Mouse (Mus musculus) cerebellum, postnatal 25 days (tissue): ENCODE measurements at regions not wholly inside any gene's neighbourhood (a gene's known extent, or its start where the extent isn't known, plus 50 kb on each side); places are given as distances from the start of the nearest gene placed in this dataset.

Source experiments
- DNase-seq, 2 experiments: peaks; one replicate each; pipeline ENCODE4 v3.0.0; 2021; ENCODE audit warnings: mixed read lengths in 2 of 2

GRCm38 (mm10) chr12:70720178-70720894, 105.0 kb upstream of the Frmd6 start:
- DNase-seq = no peak

GRCm38 (mm10) chr12:70725326-70725725, 100.0 kb upstream of the Frmd6 start:
- DNase-seq = no peak

GRCm38 (mm10) chr12:70727496-70728259, 97.6 kb upstream of the Frmd6 start:
- DNase-seq = no peak

GRCm38 (mm10) chr12:70728407-70728806, 96.9 kb upstream of the Frmd6 start:
- no peak for DNase-seq

- DNase-seq = no peak
Observed at GRCm38 (mm10) chr12:70729961-70730360, 95.4 kb upstream of the Frmd6 start.

GRCm38 (mm10) chr12:70731498-70731897, 93.8 kb upstream of the Frmd6 start:
- DNase-seq = no peak

GRCm38 (mm10) chr12:70732591-70732990, 92.7 kb upstream of the Frmd6 start:
- no peak for DNase-seq

GRCm38 (mm10) chr12:70738554-70738953, 86.8 kb upstream of the Frmd6 start:
- no peak for DNase-seq

GRCm38 (mm10) chr12:70739316-70739715, 86.0 kb upstream of the Frmd6 start:
- no peak for DNase-seq

- DNase-seq = no peak
Observed at GRCm38 (mm10) chr12:70739766-70740165, 85.5 kb upstream of the Frmd6 start.

- no peak for DNase-seq
Observed at GRCm38 (mm10) chr12:70742836-70743235, 82.5 kb upstream of the Frmd6 start.

- DNase-seq = no peak
Observed at GRCm38 (mm10) chr12:70745681-70746080, 79.6 kb upstream of the Frmd6 start.

- no peak for DNase-seq
Observed at GRCm38 (mm10) chr12:70749651-70750050, 75.7 kb upstream of the Frmd6 start.

- no peak for DNase-seq
Observed at GRCm38 (mm10) chr12:70750651-70751578, 74.4 kb upstream of the Frmd6 start.

GRCm38 (mm10) chr12:70752266-70752910, 72.9 kb upstream of the Frmd6 start:
- no peak for DNase-seq

- no peak for DNase-seq
Observed at GRCm38 (mm10) chr12:70752911-70753290, 72.4 kb upstream of the Frmd6 start.

- DNase-seq = no peak
Observed at GRCm38 (mm10) chr12:70753458-70753857, 71.9 kb upstream of the Frmd6 start.

- no peak for DNase-seq
Observed at GRCm38 (mm10) chr12:70758080-70758479, 67.2 kb upstream of the Frmd6 start.

- DNase-seq = no peak
Observed at GRCm38 (mm10) chr12:70763542-70763941, 61.8 kb upstream of the Frmd6 start.

GRCm38 (mm10) chr12:70766319-70766718, 59.0 kb upstream of the Frmd6 start:
- no peak for DNase-seq

- DNase-seq = no peak
Observed at GRCm38 (mm10) chr12:70767959-70768358, 57.4 kb upstream of the Frmd6 start.

- DNase-seq = no peak
Observed at GRCm38 (mm10) chr12:70768745-70769144, 56.6 kb upstream of the Frmd6 start.
